Mouse (Mus musculus): ENCODE data around the gene Rims3. TPM values are rescaled to one million over a fixed set of nuclear protein-coding genes. Genes with fewer than 3 reads are reported as not detected.
A peak's percentile ranks its signal among the peaks of the same experiment; 100 is the strongest.

Rims3 gene
- polyA plus RNA-seq, 1 experiment from 2014 or later, result 0.95 TPM

DNA sequence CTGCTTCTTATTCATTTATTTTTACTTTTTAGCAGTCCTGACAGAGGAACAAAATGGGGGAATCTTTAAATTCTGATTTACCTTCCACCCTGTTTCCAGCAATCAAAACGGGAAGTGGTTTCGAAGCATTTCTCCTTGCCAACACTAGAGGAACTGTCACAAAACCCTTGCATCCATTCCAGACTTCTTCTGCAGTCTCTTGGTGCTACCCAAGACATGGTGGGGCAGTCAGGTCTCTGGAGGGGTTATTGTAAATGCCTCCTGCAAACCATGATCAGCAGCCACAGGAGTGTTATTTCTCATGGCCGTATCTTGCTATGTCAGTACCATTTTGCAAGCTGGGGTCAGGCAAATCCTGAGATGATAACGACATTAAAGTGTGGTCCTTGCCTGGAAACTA lies 9.5 kb upstream of the Rims3 start:
- Histone ChIP-seq H3K36me3 (ENCODE audit: control insufficient read depth, insufficient read depth) (no peaks in the 10 kb centered on the region), H3K4me3 (ENCODE audit: low read depth, low read length) (no peak overlapping the region), H3K4me2 (replicated peaks; ENCODE audit: low read depth) (no peak overlapping the region), H3K27me3 (replicated peaks; ENCODE audit: control insufficient read depth, insufficient read depth, low read length) (0 out of 2 replicates have a peak, but pooled peaks cover 3% of the 10 kb centered on the region), H3K4me1 (replicated peaks; ENCODE audit: control insufficient read depth, insufficient read depth, low read length) (no peaks in the 10 kb centered on the region), H3K27ac (ENCODE audit: low read depth, low read length) (no peak overlapping the region), H3K9me3 (ENCODE audit: control insufficient read depth) (no peaks in the 10 kb centered on the region), H3K9ac (ENCODE audit: low read depth, low read length) (no peak overlapping the region)
- no peak for TF ChIP-seq CTCF (IDR thresholded peaks at IDR 0.05; ENCODE audit: low read depth)
- ATAC-seq, result no peak
- 59% methylated on average over 4 of the region's 4 CpGs for WGBS

GRCm38 (mm10) chr4:120848909-120849308 lies 5.7 kb upstream of the Rims3 start:
- Histone ChIP-seq H3K27me3 (replicated peaks; ENCODE audit: control insufficient read depth, insufficient read depth, low read length) (0 out of 2 replicates have a peak, but pooled peaks cover 3% of the 10 kb centered on the region), H3K36me3 (ENCODE audit: control insufficient read depth, insufficient read depth) (no peaks in the 10 kb centered on the region), H3K4me3 (ENCODE audit: low read depth, low read length) (no peak overlapping the region), H3K27ac (ENCODE audit: low read depth, low read length) (no peak overlapping the region), H3K4me2 (replicated peaks; ENCODE audit: low read depth) (no peak overlapping the region), H3K9ac (ENCODE audit: low read depth, low read length) (no peak overlapping the region), H3K4me1 (replicated peaks; ENCODE audit: control insufficient read depth, insufficient read depth, low read length) (no peaks in the 10 kb centered on the region), H3K9me3 (ENCODE audit: control insufficient read depth) (no peaks in the 10 kb centered on the region)
- no peak for TF ChIP-seq CTCF (IDR thresholded peaks at IDR 0.05; ENCODE audit: low read depth)
- no peak for ATAC-seq
- 72% methylated on average over 6 of the region's 6 CpGs for WGBS

GRCm38 (mm10) chr4:120849451-120849850 lies 5.2 kb upstream of the Rims3 start:
- H3K27ac ChIP-seq (ENCODE audit: low read depth, low read length), result no peak overlapping the region
- ATAC-seq, result no peak
- WGBS, result 68% methylated on average over 11 of the region's 11 CpGs
- H3K9me3 ChIP-seq (ENCODE audit: control insufficient read depth), result 0 out of 2 replicates have a peak, but pooled peaks cover 4% of the 10 kb centered on the region
- TF ChIP-seq CTCF (IDR thresholded peaks at IDR 0.05; ENCODE audit: low read depth), result no peak
- H3K4me1 ChIP-seq (replicated peaks; ENCODE audit: control insufficient read depth, insufficient read depth, low read length), result no peaks in the 10 kb centered on the region
- no peak overlapping the region for H3K9ac ChIP-seq (ENCODE audit: low read depth, low read length)
- no peak overlapping the region for H3K4me2 ChIP-seq (replicated peaks; ENCODE audit: low read depth)
- H3K27me3 ChIP-seq (replicated peaks; ENCODE audit: control insufficient read depth, insufficient read depth, low read length), result 0 out of 2 replicates have a peak, but pooled peaks cover 3% of the 10 kb centered on the region
- no peak overlapping the region for H3K4me3 ChIP-seq (ENCODE audit: low read depth, low read length)
- no peaks in the 10 kb centered on the region for H3K36me3 ChIP-seq (ENCODE audit: control insufficient read depth, insufficient read depth)

DNA sequence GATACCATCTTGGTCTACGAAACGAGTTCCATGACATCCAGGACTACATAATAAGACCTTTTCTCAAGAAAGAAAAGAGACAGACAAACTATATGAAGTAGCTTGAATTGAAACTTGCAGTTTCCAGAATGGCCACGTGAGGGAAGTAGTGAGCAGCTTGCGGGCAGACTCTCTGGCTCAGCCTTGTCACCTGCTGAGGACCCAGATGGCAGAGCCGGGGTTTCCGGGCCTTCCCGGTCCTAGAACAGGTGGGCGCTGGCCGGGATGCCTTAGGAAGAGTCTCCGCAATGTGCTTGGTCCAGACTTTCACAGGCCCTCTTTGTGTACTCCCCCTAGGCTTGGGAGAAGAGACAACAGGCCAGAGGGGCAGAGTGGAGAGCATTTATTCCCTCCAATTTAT lies 3.7 kb upstream of the Rims3 start:
- no peak overlapping the region for H3K4me3 ChIP-seq (ENCODE audit: low read depth, low read length)
- no peak overlapping the region for H3K4me2 ChIP-seq (replicated peaks; ENCODE audit: low read depth)
- H3K36me3 ChIP-seq (ENCODE audit: control insufficient read depth, insufficient read depth), result no peaks in the 10 kb centered on the region
- no peaks in the 10 kb centered on the region for H3K4me1 ChIP-seq (replicated peaks; ENCODE audit: control insufficient read depth, insufficient read depth, low read length)
- WGBS, result 2% methylated on average over 10 of the region's 10 CpGs
- no peak for ATAC-seq
- peak; percentile 93 for TF ChIP-seq CTCF (IDR thresholded peaks at IDR 0.05; ENCODE audit: low read depth)
- no peak overlapping the region for H3K27ac ChIP-seq (ENCODE audit: low read depth, low read length)
- 0 out of 2 replicates have a peak, but pooled peaks cover 5% of the 10 kb centered on the region for H3K9me3 ChIP-seq (ENCODE audit: control insufficient read depth)
- peaks cover 8% of the 10 kb centered on the region for H3K27me3 ChIP-seq (replicated peaks; ENCODE audit: control insufficient read depth, insufficient read depth, low read length)
- H3K9ac ChIP-seq (ENCODE audit: low read depth, low read length), result no peak overlapping the region

- H3K27me3 ChIP-seq (replicated peaks; ENCODE audit: control insufficient read depth, insufficient read depth, low read length), result peaks cover 5% of the 10 kb centered on the region
- H3K9me3 ChIP-seq (ENCODE audit: control insufficient read depth), result 0 out of 2 replicates have a peak, but pooled peaks cover 5% of the 10 kb centered on the region
- 39% methylated on average over 7 of the region's 7 CpGs for WGBS
- no peaks in the 10 kb centered on the region for H3K36me3 ChIP-seq (ENCODE audit: control insufficient read depth, insufficient read depth)
- TF ChIP-seq CTCF (IDR thresholded peaks at IDR 0.05; ENCODE audit: low read depth), result no peak
- no peak overlapping the region for H3K9ac ChIP-seq (ENCODE audit: low read depth, low read length)
- peak overlapping the region; percentile 56 for H3K4me3 ChIP-seq (ENCODE audit: low read depth, low read length)
- H3K27ac ChIP-seq (ENCODE audit: low read depth, low read length), result no peak overlapping the region
- H3K4me2 ChIP-seq (replicated peaks; ENCODE audit: low read depth), result peak overlapping the region; percentile 88
- H3K4me1 ChIP-seq (replicated peaks; ENCODE audit: control insufficient read depth, insufficient read depth, low read length), result no peaks in the 10 kb centered on the region
- ATAC-seq, result no peak
Observed at GRCm38 (mm10) chr4:120855360-120856060, 894 bp downstream of the Rims3 start.

- Histone ChIP-seq H3K4me1 (replicated peaks; ENCODE audit: control insufficient read depth, insufficient read depth, low read length) (no peaks in the 10 kb centered on the region), H3K4me3 (ENCODE audit: low read depth, low read length) (no peak overlapping the region), H3K27me3 (replicated peaks; ENCODE audit: control insufficient read depth, insufficient read depth, low read length) (peaks cover 5% of the 10 kb centered on the region), H3K4me2 (replicated peaks; ENCODE audit: low read depth) (no peak overlapping the region), H3K9ac (ENCODE audit: low read depth, low read length) (no peak overlapping the region), H3K9me3 (ENCODE audit: control insufficient read depth) (0 out of 2 replicates have a peak, but pooled peaks cover 5% of the 10 kb centered on the region), H3K27ac (ENCODE audit: low read depth, low read length) (no peak overlapping the region), H3K36me3 (ENCODE audit: control insufficient read depth, insufficient read depth) (no peaks in the 10 kb centered on the region)
- no peak for ATAC-seq
- WGBS, result 66% methylated on average over 5 of the region's 5 CpGs
- no peak for TF ChIP-seq CTCF (IDR thresholded peaks at IDR 0.05; ENCODE audit: low read depth)
Observed at GRCm38 (mm10) chr4:120856376-120856775, 1.8 kb downstream of the Rims3 start.
